8 mouse cellular contexts compared by ENCODE assay signal in genomic region chr11:74610545-74611176, GRCm38 (mm10). TPM values are rescaled to one million over a fixed set of nuclear protein-coding genes. Genes with fewer than 3 reads are reported as not detected.
DNase-seq lines count a peak whose midpoint lies in the region; ATAC-seq and TF ChIP-seq lines count a peak whose summit lies in the region.

TSS of gene Rap1gap2 (minus strand) at chr11:74610915.

- no peak for TF ChIP-seq POLR2A in lung, adult 2 months (IDR thresholded peaks at IDR 0.05; ENCODE audit: borderline replicate concordance, extremely low read depth, low read depth, low read length)

- ATAC-seq in lung, embryonic 14.5 days (ENCODE audit: insufficient read depth), result no peak
- no peak for ATAC-seq in CD4-positive, CD25-positive, alpha-beta regulatory T cell, adult 4 months

- peaks cover 32% of the 10 kb centered on the region for H3K27me3 ChIP-seq in lung, embryonic 14.5 days (ENCODE audit: insufficient read depth, low read length)
- peaks cover 58% of the 10 kb centered on the region for H3K27me3 ChIP-seq in midbrain, embryonic 10.5 days (ENCODE audit: low read depth, poor library complexity, severe bottlenecking)

- DNase-seq in lung, embryonic 14.5 days, result peak; percentile 38
- DNase-seq in lung, adult 2 months, result no peak
- DNase-seq in heart, adult 8-10 months (ENCODE audit: low spot score), result no peak
- DNase-seq in kidney, postnatal 14 days, result peak; percentile 5
- peak; percentile 47 for DNase-seq in midbrain, embryonic 10.5 days (ENCODE audit: low spot score)
- DNase-seq in spleen, postnatal 36 days (ENCODE audit: low spot score in 2 of 2), result no peak

- WGBS in lung, embryonic 14.5 days, result 2% methylated on average over 49 of the region's 50 CpGs
- WGBS in lung, adult 2 months, result 2% methylated on average over 50 of the region's 50 CpGs
- 1% methylated on average over 50 of the region's 50 CpGs for WGBS in midbrain, embryonic 10.5 days

- H3K9me3 ChIP-seq in lung, embryonic 14.5 days (ENCODE audit: low read depth, low read length), result no peaks in the 10 kb centered on the region
- no peaks in the 10 kb centered on the region for H3K9me3 ChIP-seq in midbrain, embryonic 10.5 days (replicated peaks)

- peak within 1 kb of the TSS; percentile 33 for H3K4me3 ChIP-seq in lung, embryonic 14.5 days (ENCODE audit: low read depth, low read length)
- no peak within 1 kb of the TSS for H3K4me3 ChIP-seq in lung, adult 2 months (replicated peaks; ENCODE audit: extremely low read depth, low read depth, low read length)
- peak within 1 kb of the TSS; percentile 45 for H3K4me3 ChIP-seq in brown adipose tissue, adult 24 weeks (ENCODE audit: insufficient read depth, low read depth, low read length)
- peak within 1 kb of the TSS; percentile 62 for H3K4me3 ChIP-seq in midbrain, embryonic 10.5 days

- no peak within 1 kb of the TSS for H3K27ac ChIP-seq in lung, embryonic 14.5 days (ENCODE audit: low read depth)
- H3K27ac ChIP-seq in brown adipose tissue, adult 24 weeks (replicated peaks; ENCODE audit: low read depth, low read length), result no peak within 1 kb of the TSS
- 0 out of 2 replicates have a peak within 1 kb of the TSS, but pooled peaks have one; percentile 13 for H3K27ac ChIP-seq in midbrain, embryonic 10.5 days (replicated peaks)

- peak within 1 kb of the TSS; percentile 16; the same call in 1 of the 2 replicates for H3K9ac ChIP-seq in lung, embryonic 14.5 days

- H3K4me1 ChIP-seq in lung, embryonic 14.5 days (ENCODE audit: insufficient read depth), result no peaks in the 10 kb centered on the region
- no peaks in the 10 kb centered on the region for H3K4me1 ChIP-seq in lung, adult 2 months (ENCODE audit: control insufficient read depth, insufficient read depth, low read length)
- H3K4me1 ChIP-seq in brown adipose tissue, adult 24 weeks (ENCODE audit: control insufficient read depth, insufficient read depth, insufficient read length, low read length), result no peaks in the 10 kb centered on the region
- H3K4me1 ChIP-seq in midbrain, embryonic 10.5 days, result peaks cover 13% of the 10 kb centered on the region

- no peaks in the 10 kb centered on the region for H3K36me3 ChIP-seq in lung, embryonic 14.5 days (ENCODE audit: insufficient read depth)
- no peaks in the 10 kb centered on the region for H3K36me3 ChIP-seq in midbrain, embryonic 10.5 days

- TF ChIP-seq CTCF in lung, embryonic 14.5 days (IDR thresholded peaks at IDR 0.05; ENCODE audit: low read depth), result no peak
- no peak for TF ChIP-seq CTCF in lung, adult 2 months (IDR thresholded peaks at IDR 0.05; ENCODE audit: insufficient read depth, low read length)

- peak within 1 kb of the TSS; percentile 62 for H3K4me2 ChIP-seq in lung, embryonic 14.5 days

RNA-seq across cellular contexts. Expression of gene Rap1gap2, which starts in this region (rescaled TPM):
- polyA plus RNA-seq in lung, embryonic 14.5 days (2014; fragmentation: Nextera tagmentation; extraction: Ambion mirVana), result 2.3 and 2.6 TPM in 2 replicates
- 7.0 and 8.9 TPM in 2 replicates for polyA plus RNA-seq in lung, adult 2 months (2012; rRNA removed)
- 2.2 and 4.5 TPM in 2 replicates for polyA plus RNA-seq in brown adipose tissue, adult 24 weeks (2012; ENCODE audit: insufficient read depth, insufficient read length, missing spikeins)
- 10 to 100 TPM; 74.3 to 93.7 (median 83.1) TPM for total RNA-seq in heart, adult 8-10 months (2022)
- 0.88 and 2.1 TPM in 2 replicates for polyA plus RNA-seq in midbrain, embryonic 10.5 days (2016; fragmentation: Nextera tagmentation; extraction: Ambion mirVana)
- polyA plus RNA-seq in CD4-positive, CD25-positive, alpha-beta regulatory T cell, adult 4 months (2017; shearing (Covaris generic)), result 1 to 10 TPM; 1.3 to 1.9 TPM

Comparison
In these comparisons a context has a peak if more than half of its experiments do, and no peak if none do; other contexts are left out.
1. DNase-seq: peak in lung, embryonic 14.5 days (single experiment), kidney, postnatal 14 days (single experiment) and midbrain, embryonic 10.5 days (single experiment); none in lung, adult 2 months (single experiment), heart, adult 8-10 months (single experiment) and spleen, postnatal 36 days (0 of 2).